Mouse (Mus musculus) MEL (cell line): ENCODE measurements around the gene Gls2.

ENCODE experiments used
- CTCF ChIP-seq, 3 experiments: IDR thresholded peaks in 2 of 3; conservative IDR thresholded peaks in 1 of 3; 2 replicates each; pipeline ENCODE4 v1.5.1; 2011 to 2012; ENCODE audit warnings: low read length in 3 of 3, low read depth in 2 of 3, mild to moderate bottlenecking in 2 of 3, improper control_type of control experiment in 1 of 3, inconsistent platforms in 1 of 3, mixed read lengths in 1 of 3, moderate library complexity in 1 of 3; ENCODE audit not compliant: control insufficient read depth in 1 of 3, insufficient read depth in 1 of 3, poor library complexity in 1 of 3, severe bottlenecking in 1 of 3
- E2F4 ChIP-seq: IDR thresholded peaks from 2 replicates; pipeline ENCODE4 v1.6.1; 2011; ENCODE audit warnings: low read depth, low read length, improper control_type of control experiment, borderline replicate concordance
- ELF1 ChIP-seq: IDR thresholded peaks from 2 replicates; pipeline ENCODE4 v1.6.1; 2014; ENCODE audit warnings: low read depth, mild to moderate bottlenecking, inconsistent platforms, low read length, improper control_type of control experiment, moderate library complexity
- POLR2A ChIP-seq, 2 experiments: IDR thresholded peaks; 2 replicates each; pipeline ENCODE4 v1.6.1; 2011 to 2012; ENCODE audit warnings: low read length in 2 of 2, mild to moderate bottlenecking in 2 of 2, control low read depth in 1 of 2, improper control_type of control experiment in 1 of 2, low read depth in 1 of 2, moderate library complexity in 1 of 2; ENCODE audit not compliant: control insufficient read depth in 1 of 2, insufficient read depth in 1 of 2, poor library complexity in 1 of 2
- RAD21 ChIP-seq: IDR thresholded peaks from 2 replicates; pipeline ENCODE4 v1.6.1; 2011; ENCODE audit warnings: mild to moderate bottlenecking, low read depth, low read length, improper control_type of control experiment
- USF1 ChIP-seq: IDR thresholded peaks from 2 replicates; pipeline ENCODE4 v1.6.1; 2014; ENCODE audit warnings: low read depth, mild to moderate bottlenecking, inconsistent platforms, low read length, improper control_type of control experiment, moderate library complexity

GRCm38 (mm10) chr10:128208326-128208725 is 14.1 kb downstream of the Gls2 start:
- TF ChIP-seq USF1 = no peak
- TF ChIP-seq ELF1 = no peak
- no peak for TF ChIP-seq RAD21
- no peak for TF ChIP-seq POLR2A (IDR thresholded peaks at IDR 0.05; ENCODE audit: control insufficient read depth in 1 of 2, insufficient read depth in 1 of 2, low read depth in 1 of 2, low read length in 2 of 2, poor library complexity in 1 of 2)
- TF ChIP-seq CTCF (IDR thresholded peaks at IDR 0.05 in 2 of 3, conservative IDR thresholded peaks at IDR 0.05 in 1 of 3; ENCODE audit: control insufficient read depth in 1 of 3, insufficient read depth in 1 of 3, low read depth in 2 of 3, low read length in 3 of 3, poor library complexity in 1 of 3, severe bottlenecking in 1 of 3) = no peak
- no peak for TF ChIP-seq E2F4
